Mouse (Mus musculus): ENCODE measurements at regions not wholly inside any gene's neighbourhood (a gene's known extent, or its start where the extent isn't known, plus 50 kb on each side); places are given as distances from the start of the nearest gene placed in this dataset.

- TF ChIP-seq CTCF (IDR thresholded peaks at IDR 0.05; ENCODE audit: low read depth), result no peak
- TF ChIP-seq EP300 (IDR thresholded peaks at IDR 0.05; ENCODE audit: low read depth), result no peak
Measured at GRCm38 (mm10) chr16:74664337-74664736, 252.7 kb upstream of the Robo2 start.
